Mouse (Mus musculus) hindbrain, embryonic 11.5 days (tissue): ENCODE measurements around the gene Syngr4. TPM values are rescaled to one million over a fixed set of nuclear protein-coding genes. Genes with fewer than 3 reads are reported as not detected.

Experiments used
- ATAC-seq: fragments of 200-750 bp; cut with Nextera tagmentation; 2 replicates; pipeline ENCODE4 v1.8.0; 2017; ENCODE audit warnings: mild to moderate bottlenecking, moderate TSS enrichment, moderate library complexity; ENCODE audit not compliant: low FRiP score
- DNase-seq: peaks from one replicate; pipeline ENCODE4 v3.0.0-alpha.2; 2015; ENCODE audit warnings: low spot score
- H3K27ac ChIP-seq: fragments of 300-500 bp; sonication (generic); 2 replicates; pipeline ENCODE4 v1.5.1; 2014; ENCODE audit warnings: mild to moderate bottlenecking, low read depth, low read length
- H3K27me3 ChIP-seq: fragments of 300-500 bp; sonication (generic); 2 replicates; pipeline ENCODE4 v1.6.1; 2014; ENCODE audit warnings: mild to moderate bottlenecking, low read length, moderate library complexity, mixed read lengths; ENCODE audit not compliant: control insufficient read depth, insufficient read depth
- H3K36me3 ChIP-seq: fragments of 300-500 bp; sonication (generic); 2 replicates; pipeline ENCODE4 v1.6.1; 2014; ENCODE audit warnings: mild to moderate bottlenecking, low read length, moderate library complexity, mixed read lengths; ENCODE audit not compliant: control insufficient read depth, insufficient read depth
- H3K4me1 ChIP-seq: fragments of 300-500 bp; sonication (generic); replicated peaks from 2 replicates; pipeline ENCODE4 v1.6.1; 2014; ENCODE audit warnings: low read length, mixed read lengths; ENCODE audit not compliant: control insufficient read depth, insufficient read depth
- H3K4me2 ChIP-seq: fragments of 300-500 bp; sonication (generic); replicated peaks from 2 replicates; pipeline ENCODE4 v1.6.1; 2014; ENCODE audit warnings: mild to moderate bottlenecking, low read depth, low read length
- H3K4me3 ChIP-seq: fragments of 300-500 bp; sonication (generic); 2 replicates; pipeline ENCODE4 v1.5.1; 2014; ENCODE audit warnings: low read depth, low read length
- H3K9ac ChIP-seq: fragments of 300-500 bp; sonication (generic); 2 replicates; pipeline ENCODE4 v1.6.1; 2014; ENCODE audit warnings: low read depth, low read length
- H3K9me3 ChIP-seq: fragments of 300-500 bp; sonication (generic); 2 replicates; pipeline ENCODE4 v1.6.1; 2016; ENCODE audit warnings: low read length; ENCODE audit not compliant: control insufficient read depth
- WGBS: fragments of 180-500 bp; shearing (Covaris S2); extraction: QIAGEN DNeasy Blood & Tissue Kit; methylation state at CpG from one replicate; pipeline ENCODE4 v1.1.7; 2014; 5-methylcytosine and 5-hydroxymethylcytosine counted together
- polyA plus RNA-seq: library from polyadenylated mRNA; unstranded; fragments of >200 nt; fragmentation: Nextera tagmentation; extraction: Ambion mirVana; gene quantifications from 2 replicates; pipeline ENCODE4 v1.2.1, GENCODE M21; 2014

Gene Syngr4
- polyA plus RNA-seq, 1 experiment from 2014 or later: 0.99 TPM

- Histone ChIP-seq H3K4me1 (peaks cover 5% of the 10 kb centered on the region), H3K4me2 (peak overlapping the region; percentile 44; the same call in 1 of the 2 replicates), H3K4me3 (peak overlapping the region; percentile 14; the same call in 1 of the 2 replicates), H3K9ac (no peak overlapping the region), H3K27ac (0 out of 2 replicates have a peak overlapping the region, but pooled peaks have one; percentile 11), H3K9me3 (no peaks in the 10 kb centered on the region), H3K36me3 (no peaks in the 10 kb centered on the region), H3K27me3 (0 out of 2 replicates have a peak, but pooled peaks cover 2% of the 10 kb centered on the region)
- DNase-seq (peak; percentile 25), ATAC-seq (no peak)
- WGBS: 11% methylated on average over 14 of the region's 14 CpGs
These were observed 27.9 kb upstream of the Syngr4 start for GRCm38 (mm10) chr7:45924429-45924816.

DNA sequence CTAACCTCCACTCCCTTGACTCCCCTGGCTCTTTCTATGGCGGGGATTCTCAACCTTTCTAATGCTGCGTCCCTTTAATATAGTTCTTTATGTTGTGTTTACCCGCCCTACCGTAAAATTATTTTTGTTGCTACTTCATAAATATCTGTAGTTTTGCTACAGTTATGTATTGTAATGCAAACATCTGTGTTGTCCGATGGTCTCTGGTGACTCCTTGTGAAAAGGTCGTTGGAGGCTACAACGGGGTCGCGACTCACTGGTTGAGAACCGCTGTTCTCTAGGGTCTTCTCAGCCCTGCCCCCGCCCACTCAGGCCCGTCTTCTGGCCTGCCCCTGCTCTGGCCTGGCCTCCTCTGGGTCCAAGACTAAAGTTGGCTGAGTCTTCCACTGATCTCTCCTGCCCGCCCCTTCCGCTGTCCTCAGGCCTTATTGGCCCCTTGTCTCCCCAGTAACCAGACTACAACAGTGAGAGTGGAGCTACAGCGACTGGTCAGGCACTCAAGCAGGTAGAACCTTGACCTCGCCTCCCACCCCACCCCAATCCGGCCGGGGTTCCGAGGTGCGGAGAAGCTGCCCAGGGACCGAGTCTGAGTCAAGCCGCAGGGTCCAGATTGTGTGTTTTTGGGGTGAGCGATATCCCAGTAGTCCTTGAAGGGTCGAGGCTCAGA, 27.4 kb upstream of the Syngr4 start, which contains the start of gene Ccdc114:
Ccdc114 (plus strand) TSS at position 311 of the 667 bp plus-strand sequence.
- Histone ChIP-seq H3K9ac (peak within 1 kb of the TSS; percentile 53; the same call in 1 of the 2 replicates), H3K4me1 (peaks cover 5% of the 10 kb centered on the region), H3K4me2 (peak within 1 kb of the TSS; percentile 44), H3K27ac (peak within 1 kb of the TSS; percentile 72), H3K4me3 (peak within 1 kb of the TSS; percentile 41), H3K27me3 (0 out of 2 replicates have a peak, but pooled peaks cover under 1% of the 10 kb centered on the region), H3K9me3 (no peaks in the 10 kb centered on the region), H3K36me3 (no peaks in the 10 kb centered on the region)
- ATAC-seq (peak; percentile 48), DNase-seq (peak; percentile 49)
- 7% methylated on average over 24 of the region's 24 CpGs for WGBS

GRCm38 (mm10) chr7:45922928-45923761, 26.6 kb upstream of the Syngr4 start:
- peak; percentile 94 for DNase-seq
- Histone ChIP-seq H3K36me3 (no peaks in the 10 kb centered on the region), H3K9ac (peak overlapping the region; percentile 53; the same call in 1 of the 2 replicates), H3K4me1 (peaks cover 5% of the 10 kb centered on the region), H3K9me3 (no peaks in the 10 kb centered on the region), H3K27me3 (no peaks in the 10 kb centered on the region), H3K27ac (peak overlapping the region; percentile 72), H3K4me2 (peak overlapping the region; percentile 44), H3K4me3 (peak overlapping the region; percentile 41)
- WGBS: under 1% methylated on average over 37 of the region's 37 CpGs
- ATAC-seq: peak; percentile 93

DNA sequence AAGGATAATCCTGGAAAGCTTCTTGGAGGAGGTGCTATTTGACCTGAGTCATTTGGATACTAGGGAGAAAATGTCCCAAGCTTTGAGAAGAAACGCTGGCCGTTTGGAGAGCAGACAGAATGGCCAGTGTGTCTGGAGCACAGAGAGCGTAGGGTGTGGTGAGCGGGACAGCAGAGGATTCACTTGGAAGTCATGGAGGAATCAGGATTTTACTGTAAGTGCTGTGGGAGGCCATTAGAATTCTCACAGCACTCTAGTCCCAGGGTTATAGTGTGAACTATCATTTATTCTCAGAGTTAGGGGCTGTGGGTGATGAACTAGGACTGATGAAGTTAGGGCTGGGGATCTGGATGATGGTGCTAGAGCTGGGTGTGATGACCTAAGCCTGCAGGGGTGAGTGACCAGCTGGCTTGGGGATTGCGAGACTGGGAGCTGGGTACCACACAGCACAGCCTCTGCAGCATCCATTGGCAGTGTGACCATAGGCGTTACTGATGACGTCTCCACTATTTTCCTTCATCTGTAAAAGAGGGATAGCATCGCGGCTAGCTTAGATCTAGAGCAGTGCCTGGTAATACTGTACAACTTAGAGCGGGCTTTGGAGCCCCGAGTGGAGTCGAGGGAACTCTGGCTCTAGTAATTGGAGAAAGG, 25.6 kb upstream of the Syngr4 start:
- 85% methylated on average over 12 of the region's 12 CpGs for WGBS
- Histone ChIP-seq H3K27ac (no peak overlapping the region), H3K27me3 (no peaks in the 10 kb centered on the region), H3K4me2 (peak overlapping the region; percentile 44), H3K4me1 (peaks cover 13% of the 10 kb centered on the region), H3K36me3 (no peaks in the 10 kb centered on the region), H3K9ac (peak overlapping the region; percentile 53; the same call in 1 of the 2 replicates), H3K9me3 (no peaks in the 10 kb centered on the region), H3K4me3 (no peak overlapping the region; the same call in 1 of the 2 replicates)
- no peak for DNase-seq
- no peak for ATAC-seq

- H3K27me3 ChIP-seq: no peaks in the 10 kb centered on the region
- 55% methylated on average over 9 of the region's 9 CpGs for WGBS
- H3K9ac ChIP-seq: no peak within 1 kb of the TSS; the same call in 1 of the 2 replicates
- H3K9me3 ChIP-seq: no peaks in the 10 kb centered on the region
- H3K27ac ChIP-seq: no peak within 1 kb of the TSS
- H3K4me3 ChIP-seq: no peak within 1 kb of the TSS
- no peak within 1 kb of the TSS for H3K4me2 ChIP-seq
- peaks cover 15% of the 10 kb centered on the region for H3K4me1 ChIP-seq
- no peak for ATAC-seq
- DNase-seq: no peak
- H3K36me3 ChIP-seq: no peaks in the 10 kb centered on the region
These were observed 24.7 kb upstream of the Syngr4 start, which contains the start of gene Emp3 for GRCm38 (mm10) chr7:45921242-45921621. Gene Emp3 (minus strand): TSS chr7:45921404.

DNA sequence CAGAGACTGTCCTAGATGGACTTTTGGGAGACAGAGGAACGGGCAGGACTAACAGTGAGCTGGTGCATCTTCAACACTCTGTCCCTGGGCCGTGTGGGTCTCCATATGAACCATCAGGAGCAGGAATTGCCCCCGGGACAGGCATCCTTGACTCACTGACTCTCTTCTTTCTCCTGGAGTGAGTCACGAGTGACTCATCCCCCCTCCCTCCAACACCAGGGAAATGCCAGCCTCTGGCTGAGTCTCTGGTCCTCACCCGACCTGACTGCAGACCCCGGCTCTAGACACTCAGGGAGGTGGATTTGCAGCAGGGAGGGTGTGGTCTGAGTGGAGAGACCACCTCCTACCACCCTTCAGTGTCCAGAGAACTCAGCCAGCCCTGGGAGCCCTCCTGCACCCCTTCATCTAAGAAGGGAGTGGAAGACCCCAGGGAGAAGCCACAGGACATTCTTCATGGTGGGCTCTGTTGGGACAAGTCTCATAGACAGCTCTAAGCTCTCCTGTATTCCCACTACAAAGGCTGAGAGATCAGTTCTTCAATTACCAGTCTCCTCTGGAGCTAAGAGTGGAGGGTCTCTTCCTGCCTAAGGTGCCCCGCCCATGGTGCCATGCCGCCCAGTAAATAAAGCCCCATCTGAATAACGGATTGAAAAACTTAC, 24.2 kb upstream of the Syngr4 start:
- Histone ChIP-seq H3K4me1 (peaks cover 17% of the 10 kb centered on the region), H3K9ac (no peak overlapping the region)
- 54% methylated on average over 9 of the region's 9 CpGs for WGBS

DNA sequence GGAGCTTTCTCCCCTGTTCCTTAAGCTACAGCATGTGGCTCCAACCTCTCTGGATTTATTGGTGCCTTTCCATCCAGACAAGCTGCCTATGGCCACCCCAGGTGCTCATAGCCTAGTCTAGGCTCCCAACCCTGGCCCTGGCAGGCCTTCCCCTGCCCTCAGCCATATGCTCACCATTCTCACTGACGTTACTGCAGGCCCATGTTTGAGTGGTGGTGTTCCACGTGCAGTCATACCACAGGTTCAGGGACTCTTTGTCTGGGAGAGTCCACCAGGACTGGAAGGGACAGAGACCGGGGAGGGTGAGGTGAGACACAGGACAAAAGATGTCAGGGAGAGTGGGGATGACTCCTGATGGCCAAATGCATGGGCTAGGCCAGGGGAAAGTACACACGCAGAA, 23.2 kb upstream of the Syngr4 start:
- H3K4me1 ChIP-seq: peaks cover 17% of the 10 kb centered on the region
- no peaks in the 10 kb centered on the region for H3K36me3 ChIP-seq
- no peak overlapping the region for H3K4me3 ChIP-seq
- 77% methylated on average over 4 of the region's 4 CpGs for WGBS
- no peak overlapping the region for H3K9ac ChIP-seq
- no peak overlapping the region for H3K4me2 ChIP-seq
- ATAC-seq (no peak), DNase-seq (no peak)
- H3K27me3 ChIP-seq: no peaks in the 10 kb centered on the region
- H3K27ac ChIP-seq: no peak overlapping the region
- H3K9me3 ChIP-seq: no peaks in the 10 kb centered on the region

More for the DNA sequence above, 24.2 kb upstream of the Syngr4 start:
- Histone ChIP-seq H3K4me2 (no peak overlapping the region), H3K36me3 (no peaks in the 10 kb centered on the region), H3K4me3 (no peak overlapping the region), H3K27me3 (no peaks in the 10 kb centered on the region), H3K27ac (no peak overlapping the region), H3K9me3 (no peaks in the 10 kb centered on the region)
- no peak for ATAC-seq
- no peak for DNase-seq

- Histone ChIP-seq H3K9me3 (no peaks in the 10 kb centered on the region), H3K27ac (no peak overlapping the region), H3K9ac (no peak overlapping the region), H3K4me3 (no peak overlapping the region), H3K4me2 (no peak overlapping the region), H3K36me3 (no peaks in the 10 kb centered on the region), H3K4me1 (peaks cover 17% of the 10 kb centered on the region), H3K27me3 (no peaks in the 10 kb centered on the region)
- WGBS: 68% methylated on average over 14 of the region's 14 CpGs
- ATAC-seq (no peak), DNase-seq (no peak)
These were observed 22.7 kb upstream of the Syngr4 start for GRCm38 (mm10) chr7:45919083-45919671.
